Mouse (Mus musculus): ENCODE measurements around the gene R3hcc1l. TPM values are rescaled to one million over a fixed set of nuclear protein-coding genes. Genes with fewer than 3 reads are reported as not detected.

R3hcc1l gene
- polyA plus RNA-seq, 1 experiment from 2014 or later = 16.3 TPM

- no peaks in the 10 kb centered on the region for H3K36me3 ChIP-seq
- whole genome bisulfite sequencing = 82% methylated on average over 8 of the region's 8 CpGs
- no peaks in the 10 kb centered on the region for H3K27me3 ChIP-seq
- H3K9ac ChIP-seq (replicated peaks) = no peak overlapping the region
- H3K4me3 ChIP-seq = no peak overlapping the region
- peaks cover 12% of the 10 kb centered on the region for H3K4me1 ChIP-seq
- H3K27ac ChIP-seq (replicated peaks) = no peak overlapping the region
- no peak for ATAC-seq (replicated peaks)
- no peak overlapping the region for H3K4me2 ChIP-seq (replicated peaks)
- no peaks in the 10 kb centered on the region for H3K9me3 ChIP-seq
Observed at GRCm38 (mm10) chr19:42639544-42639943, 121.0 kb downstream of the R3hcc1l start.

- H3K9me3 ChIP-seq = no peaks in the 10 kb centered on the region
- no peaks in the 10 kb centered on the region for H3K27me3 ChIP-seq
- H3K9ac ChIP-seq (replicated peaks) = no peak overlapping the region
- no peak for ATAC-seq (replicated peaks)
- no peaks in the 10 kb centered on the region for H3K36me3 ChIP-seq
- no peak overlapping the region for H3K27ac ChIP-seq (replicated peaks)
- 84% methylated on average over 9 of the region's 9 CpGs for WGBS
- H3K4me3 ChIP-seq = no peak overlapping the region
- no peak overlapping the region for H3K4me2 ChIP-seq (replicated peaks)
- peaks cover 12% of the 10 kb centered on the region for H3K4me1 ChIP-seq
Observed at GRCm38 (mm10) chr19:42640211-42640610, 121.7 kb downstream of the R3hcc1l start.

Other genes with a start within 250 kb of the R3hcc1l start
- gene Crtac1, start 87.0 kb upstream of the R3hcc1l start, polyA plus RNA-seq (2015; fragmentation: Nextera tagmentation; extraction: Ambion mirVana) = 20.4 TPM in 2 replicates
- gene Loxl4, start 94.1 kb downstream of the R3hcc1l start, polyA plus RNA-seq (2015; fragmentation: Nextera tagmentation; extraction: Ambion mirVana) = 0.11 and 0.18 TPM in 2 replicates
- gene Pyroxd2, start 234.0 kb downstream of the R3hcc1l start, polyA plus RNA-seq (2015; fragmentation: Nextera tagmentation; extraction: Ambion mirVana) = 1.9 and 2.0 TPM in 2 replicates